Mouse (Mus musculus) layer of hippocampus, postnatal 25 days (tissue): Measurements from ENCODE around the gene Zp1. TPM values are rescaled to one million over a fixed set of nuclear protein-coding genes. Genes with fewer than 3 reads are reported as not detected.

Source experiments
- DNase-seq, 2 experiments: peaks; one replicate each; pipeline ENCODE4 v3.0.0; 2022; ENCODE audit warnings: mixed read lengths in 2 of 2, low spot score in 1 of 2; ENCODE audit errors: extremely low spot score in 1 of 2
- total RNA-seq, 2 experiments: library from RNA; stranded (reverse); gene quantifications; 2 replicates each; pipeline ENCODE4 v1.2.3; 2021

Zp1 gene
- total RNA-seq, 2 experiments from 2014 or later = not detected

- no peak for DNase-seq
These were observed 5.7 kb upstream of the Zp1 start for GRCm38 (mm10) chr19:10926123-10926621.

- no peak for DNase-seq
These were observed 3.8 kb upstream of the Zp1 start for GRCm38 (mm10) chr19:10924220-10924619.

GRCm38 (mm10) chr19:10921058-10921457 lies 626 bp upstream of the Zp1 start:
- no peak for DNase-seq

GRCm38 (mm10) chr19:10918321-10918991 lies 2.0 kb downstream of the Zp1 start:
- DNase-seq = no peak

- DNase-seq = no peak
These were observed 3.9 kb downstream of the Zp1 start for GRCm38 (mm10) chr19:10916506-10916905.

- no peak for DNase-seq
These were observed 5.6 kb downstream of the Zp1 start for GRCm38 (mm10) chr19:10914870-10915269.

- no peak for DNase-seq
These were observed 6.1 kb downstream of the Zp1 start for GRCm38 (mm10) chr19:10914291-10914690.

- DNase-seq = no peak
These were observed 11.2 kb downstream of the Zp1 start for GRCm38 (mm10) chr19:10909087-10909721.

GRCm38 (mm10) chr19:10907891-10908290 lies 12.5 kb downstream of the Zp1 start:
- DNase-seq = peak in 1 of 2 experiments; percentile 46

- no peak for DNase-seq
These were observed 14.8 kb downstream of the Zp1 start for GRCm38 (mm10) chr19:10905728-10906000.

- DNase-seq = peak in 1 of 2 experiments; percentile 34
These were observed 15.3 kb downstream of the Zp1 start for GRCm38 (mm10) chr19:10904927-10905727.

GRCm38 (mm10) chr19:10904512-10904911 lies 15.9 kb downstream of the Zp1 start:
- no peak for DNase-seq

- DNase-seq = no peak
These were observed 19.4 kb downstream of the Zp1 start for GRCm38 (mm10) chr19:10901046-10901445.

GRCm38 (mm10) chr19:10900315-10900714 lies 20.1 kb downstream of the Zp1 start:
- DNase-seq = no peak

GRCm38 (mm10) chr19:10897491-10897890 lies 22.9 kb downstream of the Zp1 start:
- no peak for DNase-seq

- DNase-seq = no peak
These were observed 23.6 kb downstream of the Zp1 start for GRCm38 (mm10) chr19:10896849-10897248.

- DNase-seq = no peak
These were observed 24.7 kb downstream of the Zp1 start for GRCm38 (mm10) chr19:10895708-10896107.

- DNase-seq = peak; percentile 97 to 99
These were observed 25.4 kb downstream of the Zp1 start, which contains the start of gene Prpf19 for GRCm38 (mm10) chr19:10895016-10895528. Gene Prpf19 (plus strand): TSS chr19:10895231.

- no peak for DNase-seq
These were observed 28.2 kb downstream of the Zp1 start for GRCm38 (mm10) chr19:10892201-10892600.

- DNase-seq = peak; percentile 85 to 91
These were observed 38.8 kb downstream of the Zp1 start, which contains the start of gene Tmem109 for GRCm38 (mm10) chr19:10881426-10882154. Gene Tmem109 (minus strand): TSS chr19:10882001.
